Mouse (Mus musculus) hindbrain, embryonic 13.5 days (tissue): ENCODE results near the gene Zmat1. TPM values are rescaled to one million over a fixed set of nuclear protein-coding genes. Genes with fewer than 3 reads are reported as not detected.

Experiments
- ATAC-seq: fragments of 200-750 bp; cut with Nextera tagmentation; 2 replicates; pipeline ENCODE4 v1.8.0; 2017; ENCODE audit warnings: moderate TSS enrichment; ENCODE audit not compliant: low FRiP score
- H3K27ac ChIP-seq: fragments of 300-500 bp; sonication (generic); 2 replicates; pipeline ENCODE4 v1.5.1; 2015; ENCODE audit warnings: inconsistent platforms, mild to moderate bottlenecking, moderate library complexity
- H3K27me3 ChIP-seq: fragments of 300-500 bp; sonication (generic); 2 replicates; pipeline ENCODE4 v1.6.1; 2015; ENCODE audit warnings: mild to moderate bottlenecking, inconsistent platforms
- H3K36me3 ChIP-seq: fragments of 300-500 bp; sonication (generic); 2 replicates; pipeline ENCODE4 v1.6.1; 2015; ENCODE audit warnings: mild to moderate bottlenecking, inconsistent platforms
- H3K4me1 ChIP-seq: fragments of 300-500 bp; sonication (generic); replicated peaks from 2 replicates; pipeline ENCODE4 v1.6.1; 2015; ENCODE audit warnings: inconsistent platforms
- H3K4me2 ChIP-seq: fragments of 300-500 bp; sonication (generic); 2 replicates; pipeline ENCODE4 v1.6.1; 2015; ENCODE audit warnings: inconsistent platforms, mild to moderate bottlenecking, moderate library complexity
- H3K4me3 ChIP-seq: fragments of 300-500 bp; sonication (generic); 2 replicates; pipeline ENCODE4 v1.5.1; 2015; ENCODE audit warnings: mild to moderate bottlenecking, inconsistent platforms
- H3K9ac ChIP-seq: fragments of 300-500 bp; sonication (generic); 2 replicates; pipeline ENCODE4 v1.6.1; 2015; ENCODE audit warnings: mild to moderate bottlenecking, inconsistent platforms
- H3K9me3 ChIP-seq: fragments of 300-500 bp; sonication (generic); 2 replicates; pipeline ENCODE4 v1.6.1; 2016; ENCODE audit warnings: inconsistent platforms
- WGBS: fragments of 180-500 bp; shearing (Covaris S2); methylation state at CpG from one replicate; pipeline ENCODE4 v1.1.7; 2015; 5-methylcytosine and 5-hydroxymethylcytosine counted together
- polyA plus RNA-seq: library from polyadenylated mRNA; unstranded; fragments of >200 nt; fragmentation: Nextera tagmentation; extraction: Ambion mirVana; gene quantifications from 2 replicates; pipeline ENCODE4 v1.2.1, GENCODE M21; 2015

Gene Zmat1
- polyA plus RNA-seq, 1 experiment from 2014 or later: 8.4 TPM

DNA sequence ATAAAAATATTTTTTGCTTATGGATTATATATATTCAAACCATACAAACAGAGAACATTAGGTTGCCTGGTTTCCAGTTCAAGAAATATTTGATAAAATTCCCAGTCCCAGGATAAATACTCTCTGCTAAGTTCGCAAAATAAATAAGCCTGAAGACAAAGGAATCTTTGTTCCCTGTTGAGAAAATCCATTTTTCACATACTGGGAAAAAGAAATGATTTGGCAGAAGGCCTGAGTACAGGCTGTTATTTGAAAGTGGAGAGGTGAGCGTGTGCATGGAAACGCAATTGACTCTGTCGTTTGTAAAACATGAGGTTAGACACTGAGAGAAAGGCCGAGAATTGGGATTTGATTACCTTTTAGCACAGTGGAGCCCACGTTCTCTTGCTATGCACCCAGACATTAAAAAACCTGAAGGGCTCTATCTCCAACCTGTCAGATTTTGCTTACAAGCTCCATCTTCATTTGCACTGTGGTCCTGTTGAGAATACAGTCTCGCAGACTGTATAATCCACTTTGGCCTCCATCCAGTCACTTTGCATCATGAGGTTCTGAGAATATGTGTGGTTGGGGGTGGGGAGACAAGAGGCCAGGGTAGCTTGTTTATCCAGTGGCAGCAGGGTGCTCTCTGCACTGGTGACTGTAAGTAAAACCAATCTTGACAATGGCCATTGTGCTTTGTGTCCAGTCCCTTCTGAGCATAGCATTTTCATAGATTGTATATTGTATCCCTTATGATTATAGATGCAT, 85.2 kb downstream of the Zmat1 start:
- H3K9ac ChIP-seq: no peak overlapping the region
- no peak overlapping the region for H3K4me3 ChIP-seq
- no peaks in the 10 kb centered on the region for H3K9me3 ChIP-seq
- H3K4me2 ChIP-seq: no peak overlapping the region
- H3K27ac ChIP-seq: peak overlapping the region; percentile 48; the same call in 1 of the 2 replicates
- no peak for ATAC-seq
- 0 out of 2 replicates have a peak, but pooled peaks cover 3% of the 10 kb centered on the region for H3K4me1 ChIP-seq
- H3K27me3 ChIP-seq: no peaks in the 10 kb centered on the region
- H3K36me3 ChIP-seq: no peaks in the 10 kb centered on the region
- 54% methylated on average over 7 of the region's 7 CpGs for WGBS

Other genes with a start within 250 kb of the Zmat1 start
- gene Armcx2, start 200.0 kb downstream of the Zmat1 start, polyA plus RNA-seq: 93.7 and 98.9 TPM in 2 replicates
- gene Nxf2, start 44.5 kb downstream of the Zmat1 start, polyA plus RNA-seq: 0.22 and 0.38 TPM in 2 replicates
- not detected in 2 replicates for gene Gm15023, start 168.4 kb upstream of the Zmat1 start, polyA plus RNA-seq
- 28.1 and 29.9 TPM in 2 replicates for gene Tceal6, start 201.5 kb upstream of the Zmat1 start, polyA plus RNA-seq